Mouse (Mus musculus) intestine, embryonic 16.5 days (tissue): ENCODE measurements around the gene AC170998.1. TPM values are rescaled to one million over a fixed set of nuclear protein-coding genes. Genes with fewer than 3 reads are reported as not detected.

Experiments used
- ATAC-seq: fragments of 200-750 bp; cut with Nextera tagmentation; 2 replicates; pipeline ENCODE4 v1.8.0; 2017; ENCODE audit warnings: moderate TSS enrichment, moderate library complexity
- H3K27ac ChIP-seq: fragments of 300-500 bp; sonication (generic); 2 replicates; pipeline ENCODE4 v1.5.1; 2014; ENCODE audit warnings: mild to moderate bottlenecking, low read length
- H3K27me3 ChIP-seq: fragments of 300-500 bp; sonication (generic); replicated peaks from 2 replicates; pipeline ENCODE4 v1.6.1; 2014; ENCODE audit warnings: low read length, control low read depth, mixed read lengths; ENCODE audit not compliant: control insufficient read depth, insufficient read depth
- H3K36me3 ChIP-seq: fragments of 300-500 bp; sonication (generic); 2 replicates; pipeline ENCODE4 v1.6.1; 2014; ENCODE audit warnings: low read length, control low read depth; ENCODE audit not compliant: control insufficient read depth, insufficient read depth
- H3K4me1 ChIP-seq: fragments of 300-500 bp; sonication (generic); 2 replicates; pipeline ENCODE4 v1.6.1; 2014; ENCODE audit warnings: low read length, control low read depth, mixed read lengths; ENCODE audit not compliant: control insufficient read depth, insufficient read depth
- H3K4me2 ChIP-seq: fragments of 300-500 bp; sonication (generic); 2 replicates; pipeline ENCODE4 v1.6.1; 2014; ENCODE audit warnings: low read depth, low read length, control low read depth
- H3K4me3 ChIP-seq: fragments of 300-500 bp; sonication (generic); 2 replicates; pipeline ENCODE4 v1.5.1; 2014; ENCODE audit warnings: mild to moderate bottlenecking, low read length
- H3K9ac ChIP-seq: fragments of 300-500 bp; sonication (generic); 2 replicates; pipeline ENCODE4 v1.6.1; 2014; ENCODE audit warnings: low read depth, low read length
- H3K9me3 ChIP-seq: fragments of 300-500 bp; sonication (generic); 2 replicates; pipeline ENCODE4 v1.6.1; 2016; ENCODE audit warnings: low read length, control low read depth; ENCODE audit not compliant: control insufficient read depth
- WGBS: fragments of 180-500 bp; shearing (Covaris S2); extraction: QIAGEN DNeasy Blood & Tissue Kit; methylation state at CpG from one replicate; pipeline ENCODE4 v1.1.7; 2014; 5-methylcytosine and 5-hydroxymethylcytosine counted together
- polyA plus RNA-seq: library from polyadenylated mRNA; unstranded; fragments of >200 nt; fragmentation: Nextera tagmentation; extraction: Ambion mirVana; gene quantifications from 2 replicates; pipeline ENCODE4 v1.2.1, GENCODE M21; 2015

AC170998.1 gene
- polyA plus RNA-seq, 1 experiment from 2014 or later = 2.1 TPM

DNA sequence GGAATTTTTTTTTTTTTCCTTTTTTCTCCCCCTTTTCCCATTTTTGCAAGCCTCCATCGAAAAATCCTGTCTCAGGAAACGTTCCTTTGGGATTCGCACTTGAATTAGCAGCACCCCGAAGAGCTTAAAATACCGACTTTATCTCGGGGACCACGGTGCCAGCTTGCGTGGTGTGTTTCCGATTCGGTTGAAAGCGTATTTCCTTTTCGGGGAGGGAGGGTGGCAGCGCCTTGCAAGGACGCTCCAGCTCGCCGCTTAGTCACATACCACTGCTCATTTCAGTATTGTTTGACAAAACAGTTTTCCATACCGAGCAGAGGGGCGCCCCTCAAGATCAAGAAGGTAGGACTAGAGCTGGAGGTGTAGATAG is 33.6 kb upstream of the AC170998.1 start:
- H3K4me1 ChIP-seq = peaks cover 43% of the 10 kb centered on the region
- ATAC-seq = no peak
- H3K4me3 ChIP-seq = peak overlapping the region; percentile 99
- H3K9ac ChIP-seq = peak overlapping the region; percentile 96
- no peaks in the 10 kb centered on the region for H3K9me3 ChIP-seq
- peak overlapping the region; percentile 66 for H3K4me2 ChIP-seq
- H3K27me3 ChIP-seq = no peaks in the 10 kb centered on the region
- peak overlapping the region; percentile 97 for H3K27ac ChIP-seq
- no peaks in the 10 kb centered on the region for H3K36me3 ChIP-seq
- under 1% methylated on average over 18 of the region's 18 CpGs for WGBS

DNA sequence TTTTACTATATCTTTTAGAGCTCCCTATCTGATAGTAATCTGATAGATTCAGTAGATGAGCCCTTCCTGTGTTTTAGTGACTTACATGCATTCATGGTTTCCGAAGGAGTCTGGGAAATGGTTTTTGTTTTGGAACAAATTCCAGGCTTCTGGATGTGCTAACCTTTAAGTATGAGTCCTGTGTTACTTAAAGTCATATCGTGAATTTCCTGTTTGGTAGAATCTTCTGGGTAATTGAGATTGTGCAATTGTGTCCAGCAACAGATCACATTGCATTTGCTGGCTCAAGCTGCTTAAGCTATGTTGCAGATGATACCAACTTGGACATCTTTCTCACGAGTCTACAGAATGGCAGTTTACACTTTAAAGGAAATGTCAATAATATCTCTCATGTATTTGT is 32.8 kb upstream of the AC170998.1 start:
- Histone ChIP-seq H3K4me1 (peaks cover 49% of the 10 kb centered on the region), H3K9ac (no peak overlapping the region), H3K27ac (peak overlapping the region; percentile 97), H3K27me3 (no peaks in the 10 kb centered on the region), H3K9me3 (no peaks in the 10 kb centered on the region), H3K36me3 (no peaks in the 10 kb centered on the region), H3K4me3 (peak overlapping the region; percentile 99), H3K4me2 (peak overlapping the region; percentile 66)
- ATAC-seq = no peak
- WGBS = 17% methylated on average over 3 of the region's 3 CpGs

DNA sequence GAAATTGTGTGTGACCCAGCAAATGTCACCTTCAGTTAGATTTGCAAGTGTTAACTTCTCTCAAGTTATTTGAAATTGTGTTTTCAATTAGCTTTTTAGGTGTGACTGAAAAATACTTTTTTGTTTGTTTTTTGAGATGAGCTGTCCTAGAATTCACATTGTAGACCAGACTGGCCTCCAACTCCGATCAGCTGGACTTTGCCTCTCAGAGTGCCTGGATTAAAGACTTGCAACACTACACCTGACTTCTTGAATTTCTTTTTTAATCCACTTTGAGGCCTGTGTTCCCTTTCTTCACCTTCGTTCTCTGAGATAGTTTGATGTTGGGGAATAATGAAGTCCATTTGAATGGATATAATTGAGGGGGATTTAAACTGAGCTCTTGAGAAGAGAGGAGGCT is 31.8 kb upstream of the AC170998.1 start:
- no peaks in the 10 kb centered on the region for H3K9me3 ChIP-seq
- peaks cover 55% of the 10 kb centered on the region for H3K4me1 ChIP-seq
- no peaks in the 10 kb centered on the region for H3K27me3 ChIP-seq
- 0 out of 2 replicates have a peak overlapping the region, but pooled peaks have one; percentile 99 for H3K4me3 ChIP-seq
- ATAC-seq = no peak
- H3K4me2 ChIP-seq = no peak overlapping the region
- no peak overlapping the region for H3K9ac ChIP-seq
- H3K36me3 ChIP-seq = no peaks in the 10 kb centered on the region
- 59% methylated on average over 2 of the region's 2 CpGs for WGBS
- peak overlapping the region; percentile 67 for H3K27ac ChIP-seq

DNA sequence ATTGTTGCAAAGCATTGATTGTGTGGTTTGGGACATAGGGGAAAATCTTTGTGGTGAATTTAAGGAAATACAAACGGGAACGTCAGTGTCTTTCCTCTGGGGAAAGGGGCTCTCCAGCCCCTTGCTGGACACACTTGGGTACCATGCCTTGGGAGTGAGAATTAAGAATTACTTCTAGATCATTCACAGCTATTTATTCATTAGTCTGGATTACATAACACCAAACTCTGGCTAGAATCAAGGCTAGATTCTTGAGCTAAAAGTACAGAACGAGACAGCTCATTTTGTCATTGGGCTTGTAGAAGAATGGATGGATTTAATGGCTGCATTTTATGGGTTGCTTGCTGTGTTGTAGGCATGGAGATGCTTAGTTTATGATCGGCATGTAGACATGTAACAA is 31.1 kb upstream of the AC170998.1 start:
- Histone ChIP-seq H3K4me1 (peaks cover 52% of the 10 kb centered on the region), H3K9ac (no peak overlapping the region), H3K27me3 (no peaks in the 10 kb centered on the region), H3K4me2 (no peak overlapping the region), H3K4me3 (no peak overlapping the region), H3K9me3 (no peaks in the 10 kb centered on the region), H3K27ac (no peak overlapping the region), H3K36me3 (no peaks in the 10 kb centered on the region)
- no peak for ATAC-seq
- WGBS = 75% methylated on average over 4 of the region's 4 CpGs

DNA sequence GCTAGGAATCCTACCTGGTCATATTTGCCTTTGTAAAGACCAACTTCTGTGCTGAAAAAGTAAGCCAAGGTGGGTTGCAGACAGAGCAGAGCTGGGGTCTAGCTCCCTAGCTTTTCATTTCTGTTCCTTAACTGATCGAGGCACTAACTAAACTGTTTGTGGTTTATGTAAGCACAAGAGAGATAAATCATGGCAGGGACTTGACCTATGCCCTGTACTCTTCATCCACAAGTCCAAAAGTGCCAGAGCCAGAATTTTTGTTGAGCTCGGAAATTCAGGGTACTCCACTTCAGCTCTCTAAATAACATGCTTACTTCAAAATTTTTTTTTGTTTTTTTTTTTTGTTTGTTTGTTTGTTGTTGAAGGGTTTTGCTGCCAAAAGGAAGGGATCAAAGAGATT is 29.2 kb upstream of the AC170998.1 start:
- Histone ChIP-seq H3K4me2 (peak overlapping the region; percentile 6; the same call in 1 of the 2 replicates), H3K36me3 (no peaks in the 10 kb centered on the region), H3K9ac (peak overlapping the region; percentile 21), H3K27me3 (no peaks in the 10 kb centered on the region), H3K4me3 (no peak overlapping the region), H3K4me1 (peaks cover 49% of the 10 kb centered on the region), H3K9me3 (no peaks in the 10 kb centered on the region), H3K27ac (no peak overlapping the region)
- WGBS = 14% methylated on average over 2 of the region's 2 CpGs
- ATAC-seq = no peak

DNA sequence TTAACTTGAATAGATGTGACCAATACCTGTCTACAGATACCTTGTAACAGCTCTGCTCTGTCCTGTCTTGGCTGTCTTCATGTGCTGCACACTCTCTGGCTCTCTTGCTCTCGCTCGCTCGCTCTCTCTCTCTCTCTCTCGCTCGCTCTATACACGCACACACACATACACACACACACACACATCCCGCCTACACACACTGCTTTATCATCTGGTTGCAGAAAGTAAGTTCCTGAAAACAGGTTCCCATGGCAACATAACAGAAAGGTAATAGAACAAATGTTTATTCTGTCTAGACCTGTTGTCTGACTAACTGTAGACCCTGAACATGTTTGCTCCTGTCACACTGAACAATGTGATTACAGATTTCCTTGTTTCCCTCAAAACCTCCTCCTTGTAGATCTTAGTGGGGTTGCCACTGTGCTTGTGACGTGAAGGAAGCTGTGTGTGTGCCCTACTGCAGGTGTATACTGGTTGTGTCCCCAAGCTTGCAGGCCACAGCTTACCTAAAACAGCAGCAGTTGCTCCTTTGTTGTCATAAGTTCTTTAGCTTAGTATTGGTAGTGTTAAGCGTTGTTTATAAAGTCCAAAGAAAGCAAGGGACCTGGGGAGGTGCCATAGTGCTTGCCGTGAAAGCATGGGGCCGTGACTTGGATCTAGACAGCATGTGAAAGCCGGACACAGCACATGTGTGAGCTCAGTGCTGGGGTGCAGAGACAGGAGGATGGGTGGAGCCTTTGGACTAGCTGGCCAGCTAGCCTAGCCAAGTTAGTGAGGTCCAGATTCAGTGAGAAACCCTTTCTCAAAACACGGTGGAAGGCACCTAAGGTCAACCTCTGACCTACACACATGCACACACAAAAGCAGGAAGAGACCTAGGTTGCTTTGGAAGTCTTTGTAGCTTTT is 28.3 kb upstream of the AC170998.1 start:
- peaks cover 55% of the 10 kb centered on the region for H3K4me1 ChIP-seq
- H3K36me3 ChIP-seq = no peaks in the 10 kb centered on the region
- H3K27me3 ChIP-seq = no peaks in the 10 kb centered on the region
- no peak overlapping the region for H3K9ac ChIP-seq
- ATAC-seq = 0 out of 2 replicates have a peak, but pooled peaks have one; percentile 27
- 0 out of 2 replicates have a peak overlapping the region, but pooled peaks have one; percentile 29 for H3K27ac ChIP-seq
- no peaks in the 10 kb centered on the region for H3K9me3 ChIP-seq
- no peak overlapping the region for H3K4me2 ChIP-seq
- WGBS = 53% methylated on average over 13 of the region's 13 CpGs
- no peak overlapping the region for H3K4me3 ChIP-seq

DNA sequence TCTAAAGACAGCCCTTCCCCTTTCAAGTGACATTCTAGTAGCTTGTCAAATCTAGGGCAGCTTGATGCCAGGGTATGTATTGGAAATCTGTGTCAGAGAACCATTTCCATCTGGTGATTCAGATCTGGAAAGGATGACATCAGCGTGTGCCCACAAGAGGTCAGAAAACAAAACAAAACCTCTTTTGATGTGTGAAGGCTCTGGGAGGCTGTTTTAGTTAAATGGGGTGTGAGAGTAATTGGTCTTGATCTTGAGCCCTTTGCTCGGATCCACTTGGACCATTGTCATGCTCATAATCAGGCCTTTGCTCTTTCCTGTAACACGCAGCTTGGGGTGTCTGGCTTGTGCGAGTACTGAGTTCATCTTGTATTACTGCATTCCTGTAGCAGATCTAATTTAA is 27.6 kb upstream of the AC170998.1 start:
- Histone ChIP-seq H3K4me1 (peaks cover 54% of the 10 kb centered on the region), H3K27ac (no peak overlapping the region), H3K27me3 (no peaks in the 10 kb centered on the region), H3K9ac (no peak overlapping the region), H3K4me2 (no peak overlapping the region), H3K36me3 (no peaks in the 10 kb centered on the region), H3K9me3 (no peaks in the 10 kb centered on the region), H3K4me3 (no peak overlapping the region)
- ATAC-seq = no peak
- 60% methylated on average over 4 of the region's 4 CpGs for WGBS

DNA sequence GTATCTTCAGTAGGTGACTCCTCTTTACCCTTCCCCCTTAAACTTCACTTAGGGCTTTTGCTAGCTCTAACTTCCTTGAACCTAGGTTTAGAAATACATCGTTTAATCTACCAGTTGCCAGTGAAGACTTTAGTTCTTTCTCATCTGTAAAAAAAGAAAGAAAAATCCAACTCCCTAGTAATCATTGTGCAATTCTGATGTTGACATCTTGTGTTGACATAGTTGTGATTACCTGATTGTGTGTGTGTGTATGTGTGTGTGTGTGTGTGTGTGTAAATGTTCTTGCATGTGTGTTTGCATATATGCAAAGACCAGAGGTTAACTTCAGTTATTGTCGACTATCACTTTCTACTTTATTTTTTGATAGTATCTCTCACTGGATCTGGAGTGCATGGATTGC is 27.2 kb upstream of the AC170998.1 start:
- H3K4me2 ChIP-seq = no peak overlapping the region
- no peak overlapping the region for H3K9ac ChIP-seq
- ATAC-seq = no peak
- H3K9me3 ChIP-seq = no peaks in the 10 kb centered on the region
- H3K27me3 ChIP-seq = no peaks in the 10 kb centered on the region
- peaks cover 49% of the 10 kb centered on the region for H3K4me1 ChIP-seq
- no peak overlapping the region for H3K4me3 ChIP-seq
- WGBS = 59% methylated on average over 2 of the region's 2 CpGs
- no peaks in the 10 kb centered on the region for H3K36me3 ChIP-seq
- H3K27ac ChIP-seq = no peak overlapping the region

DNA sequence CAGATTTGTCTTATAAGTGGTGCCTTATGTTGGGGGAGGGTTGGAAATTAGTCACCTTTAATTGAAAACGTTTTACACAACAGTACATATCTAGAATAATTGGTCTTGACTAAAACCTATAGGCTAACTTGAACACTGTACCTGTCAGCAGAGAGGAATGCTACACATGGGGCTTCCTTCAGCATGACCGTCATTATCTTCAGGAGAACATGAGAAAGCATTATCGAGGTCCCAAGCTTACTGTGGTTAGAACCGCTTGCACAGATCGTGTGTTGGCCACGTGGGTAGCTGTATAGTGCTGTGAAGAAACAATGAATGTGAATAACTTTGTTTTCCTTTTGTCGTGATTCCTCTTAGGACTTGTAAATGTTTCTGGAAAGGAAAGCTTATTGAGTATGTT is 26.1 kb upstream of the AC170998.1 start:
- no peak overlapping the region for H3K4me2 ChIP-seq

More for the DNA sequence above, 26.1 kb upstream of the AC170998.1 start:
- H3K27ac ChIP-seq = no peak overlapping the region
- peaks cover 43% of the 10 kb centered on the region for H3K4me1 ChIP-seq
- H3K27me3 ChIP-seq = no peaks in the 10 kb centered on the region
- WGBS = 86% methylated on average over 7 of the region's 7 CpGs
- H3K4me3 ChIP-seq = no peak overlapping the region
- no peaks in the 10 kb centered on the region for H3K9me3 ChIP-seq
- H3K9ac ChIP-seq = no peak overlapping the region
- no peak for ATAC-seq
- no peaks in the 10 kb centered on the region for H3K36me3 ChIP-seq
